Mouse (Mus musculus) stomach, postnatal 0 days (tissue): ENCODE data around the gene Tppp3.

ENCODE experiments used
- CTCF ChIP-seq: IDR thresholded peaks from 2 replicates; pipeline ENCODE4 v1.5.1; 2016; ENCODE audit warnings: antibody characterized with exemption, low read depth, mild to moderate bottlenecking, moderate library complexity
- EP300 ChIP-seq: optimal IDR thresholded peaks from 2 replicates; pipeline ENCODE3; 2016; ENCODE audit warnings: antibody characterized with exemption

GRCm38 (mm10) chr8:105466246-105466645, 5.1 kb downstream of the Tppp3 start:
- TF ChIP-seq EP300 (no peak), CTCF (no peak)
